Mouse (Mus musculus) left cerebral cortex, adult 9 months (tissue): ENCODE results near the gene Lgals3bp.
A peak's percentile ranks its signal among the peaks of the same experiment; 100 is the strongest.
"Not testable (repeated sequence)": the region's sequence is repeated elsewhere in the genome, so short reads cannot be mapped to it uniquely, and the experiment has no call there.

Experiments
- DNase-seq, 2 experiments: peaks; one replicate each; pipeline ENCODE4 v3.0.0; 2022; ENCODE audit warnings: low spot score in 2 of 2

Lgals3bp gene

GRCm38 (mm10) chr11:118401195-118401594, 697 bp downstream of the Lgals3bp start:
- no peak for DNase-seq

- no peak for DNase-seq
Measured at GRCm38 (mm10) chr11:118400566-118400936, 1.3 kb downstream of the Lgals3bp start.

GRCm38 (mm10) chr11:118399891-118400565, 1.9 kb downstream of the Lgals3bp start:
- no peak for DNase-seq

GRCm38 (mm10) chr11:118397806-118398530, 3.9 kb downstream of the Lgals3bp start:
- DNase-seq, result no peak

GRCm38 (mm10) chr11:118394538-118394937, 7.4 kb downstream of the Lgals3bp start:
- DNase-seq, result no peak

GRCm38 (mm10) chr11:118393991-118394390, 7.9 kb downstream of the Lgals3bp start:
- no peak for DNase-seq

GRCm38 (mm10) chr11:118387816-118388215, 14.1 kb downstream of the Lgals3bp start:
- not testable (repeated sequence) for DNase-seq

GRCm38 (mm10) chr11:118379251-118380009, 22.5 kb downstream of the Lgals3bp start:
- peak in 1 of 2 experiments; percentile 84 for DNase-seq

- DNase-seq, result no peak
Measured at GRCm38 (mm10) chr11:118378656-118379055, 23.2 kb downstream of the Lgals3bp start.

- DNase-seq, result not testable (repeated sequence)
Measured at GRCm38 (mm10) chr11:118376323-118376722, 25.6 kb downstream of the Lgals3bp start.

- no peak for DNase-seq
Measured at GRCm38 (mm10) chr11:118375881-118376280, 26.0 kb downstream of the Lgals3bp start.

- DNase-seq, result no peak
Measured at GRCm38 (mm10) chr11:118375461-118375860, 26.4 kb downstream of the Lgals3bp start.

GRCm38 (mm10) chr11:118375006-118375405, 26.9 kb downstream of the Lgals3bp start:
- DNase-seq, result no peak

- DNase-seq, result no peak
Measured at GRCm38 (mm10) chr11:118374506-118374905, 27.4 kb downstream of the Lgals3bp start.

- no peak for DNase-seq
Measured at GRCm38 (mm10) chr11:118372641-118373040, 29.3 kb downstream of the Lgals3bp start.

- no peak for DNase-seq
Measured at GRCm38 (mm10) chr11:118371876-118372275, 30.0 kb downstream of the Lgals3bp start.

GRCm38 (mm10) chr11:118369657-118370056, 32.2 kb downstream of the Lgals3bp start:
- no peak for DNase-seq

GRCm38 (mm10) chr11:118369251-118369650, 32.6 kb downstream of the Lgals3bp start:
- DNase-seq, result no peak

- DNase-seq, result no peak
Measured at GRCm38 (mm10) chr11:118368330-118368729, 33.6 kb downstream of the Lgals3bp start.

- no peak for DNase-seq
Measured at GRCm38 (mm10) chr11:118366559-118366958, 35.3 kb downstream of the Lgals3bp start.

GRCm38 (mm10) chr11:118366108-118366507, 35.8 kb downstream of the Lgals3bp start:
- DNase-seq, result no peak

- DNase-seq, result no peak
Measured at GRCm38 (mm10) chr11:118365171-118365570, 36.7 kb downstream of the Lgals3bp start.
